Comparison of ENCODE assay signal across 8 mouse cellular contexts in the genomic region with DNA sequence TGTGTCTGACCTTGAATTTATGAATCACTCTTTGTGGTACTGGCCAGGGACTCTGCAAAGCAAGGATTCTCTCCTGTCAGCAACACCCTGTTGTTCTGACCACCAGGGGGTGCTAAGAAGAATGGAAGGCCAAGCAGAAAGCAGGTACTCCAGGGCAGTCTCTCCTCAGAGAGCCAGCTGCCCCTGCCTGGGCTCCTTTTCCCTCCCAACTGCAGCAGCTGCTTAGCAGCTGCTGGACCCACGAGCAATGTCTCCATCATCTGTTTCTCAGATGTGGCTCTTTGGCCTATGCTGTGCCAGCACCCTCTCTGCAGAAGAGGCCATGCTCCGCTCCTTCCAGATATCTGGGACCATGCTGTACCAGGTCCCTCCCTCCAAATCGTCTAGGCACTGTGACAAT.
DNase-seq lines count a peak whose midpoint lies in the region; ATAC-seq and TF ChIP-seq lines count a peak whose summit lies in the region.
"Had no signal": no experiment of that assay in that cellular context is flagged by ENCODE, and none has a peak within 500 bp of the region (broad histone marks: within the 10 kb centered on the region; RNA-seq: fewer than 3 reads in every experiment).

No protein-coding gene starts in this region.

- 39% methylated on average over 3 of the region's 3 CpGs for WGBS in stomach, postnatal 0 days

- DNase-seq in left cerebral cortex, adult 18-20 months (ENCODE audit: low spot score in 2 of 2), result peak; percentile 59 to 81
- no peak for DNase-seq in left cerebral cortex, adult 11 months (ENCODE audit: low spot score)
- DNase-seq in R1 (ENCODE audit: low read depth, low spot score), result peak; percentile 58
- DNase-seq in c-Kit-positive CD71-positive TER-119-negative erythroid progenitor cells, embryonic 14.5 days (ENCODE audit: low read depth), result peak; percentile 4
- DNase-seq in kidney, adult 9 months, result peak; percentile 61
- peak; percentile 9 to 34 for DNase-seq in lung, adult 18-20 months
- peak; percentile 50 for DNase-seq in stomach, postnatal 0 days (ENCODE audit: low spot score)

- H3K4me2 ChIP-seq in stomach, postnatal 0 days (replicated peaks; ENCODE audit: low read depth), result no peak overlapping the region

- no peak overlapping the region for H3K9ac ChIP-seq in stomach, postnatal 0 days (ENCODE audit: low read length)

- H3K27me3 ChIP-seq in stomach, postnatal 0 days (ENCODE audit: control insufficient read depth, insufficient read depth, low read length), result no peaks in the 10 kb centered on the region

- H3K4me3 ChIP-seq in stomach, postnatal 0 days (ENCODE audit: low read depth, low read length), result no peak overlapping the region

- TF ChIP-seq CTCF in stomach, postnatal 0 days (IDR thresholded peaks at IDR 0.05; ENCODE audit: low read depth), result peak; percentile 73

- H3K27ac ChIP-seq in stomach, postnatal 0 days (replicated peaks), result no peak overlapping the region

- no peak for ATAC-seq in stomach, postnatal 0 days (ENCODE audit: low FRiP score, low TSS enrichment)

- no peaks in the 10 kb centered on the region for H3K4me1 ChIP-seq in stomach, postnatal 0 days (replicated peaks; ENCODE audit: control insufficient read depth, insufficient read depth)

- no peak for TF ChIP-seq EP300 in stomach, postnatal 0 days (optimal IDR thresholded peaks at IDR 0.05)

- no peaks in the 10 kb centered on the region for H3K9me3 ChIP-seq in stomach, postnatal 0 days (ENCODE audit: control insufficient read depth, low read length)
- H3K9me3 ChIP-seq: megakaryocyte, embryonic 14.5 days had no signal

- H3K36me3 ChIP-seq in stomach, postnatal 0 days (ENCODE audit: control insufficient read depth, insufficient read depth, low read length), result no peaks in the 10 kb centered on the region
